In the genomic region with DNA sequence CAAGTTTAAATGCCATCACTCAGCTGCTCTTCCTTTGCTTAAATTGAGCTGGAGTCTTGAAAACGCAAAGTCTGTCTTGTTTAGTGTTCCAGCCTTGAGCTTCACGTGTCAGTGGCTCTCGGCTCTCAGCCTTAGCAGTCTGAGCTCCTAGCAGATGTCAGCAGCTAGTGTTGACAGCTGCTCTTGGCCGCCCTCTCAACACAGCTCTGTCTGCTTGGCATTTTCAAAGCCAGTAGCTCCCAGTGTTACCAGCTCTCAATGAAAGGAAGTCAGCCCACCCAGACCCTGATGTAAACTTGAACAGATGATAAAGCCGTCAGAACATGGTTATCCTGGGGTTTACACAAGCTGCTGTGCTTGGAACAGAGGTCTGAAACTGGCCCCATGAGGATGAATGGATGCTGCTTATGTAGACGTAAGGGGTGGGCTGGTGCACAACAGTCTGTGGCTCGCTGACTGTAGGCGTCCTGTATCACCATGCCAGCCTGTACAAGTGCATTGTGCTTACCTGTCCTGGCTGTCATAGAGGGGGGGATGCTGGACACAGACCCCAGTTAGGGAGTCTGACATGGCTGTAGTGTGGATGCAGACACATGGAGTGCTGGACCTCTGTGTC, we compare ENCODE assay signal across 9 mouse cellular contexts. TPM values are rescaled to one million over a fixed set of nuclear protein-coding genes. Genes with fewer than 3 reads are reported as not detected.
A peak's percentile ranks its signal among the peaks of the same experiment; 100 is the strongest.
DNase-seq lines count a peak whose midpoint lies in the region; ATAC-seq lines count a peak whose summit lies in the region.
"Had no signal": no experiment of that assay in that cellular context is flagged by ENCODE, and none has a peak within 500 bp of the region (broad histone marks: within the 10 kb centered on the region; RNA-seq: fewer than 3 reads in every experiment).

No protein-coding gene starts in this region.

- H3K9ac ChIP-seq in hindbrain, embryonic 15.5 days, result no peak overlapping the region
- H3K9ac ChIP-seq in kidney, embryonic 15.5 days, result no peak overlapping the region

- H3K4me2 ChIP-seq in hindbrain, embryonic 15.5 days, result no peak overlapping the region
- no peak overlapping the region for H3K4me2 ChIP-seq in kidney, embryonic 15.5 days

- ATAC-seq in frontal cortex, adult (ENCODE audit: low TSS enrichment), result peak; percentile 77
- ATAC-seq in hindbrain, embryonic 15.5 days (ENCODE audit: low FRiP score, low read depth), result peak; percentile 72
- no peak for ATAC-seq in kidney, embryonic 15.5 days (replicated peaks; ENCODE audit: low FRiP score)

- H3K27me3 ChIP-seq in hindbrain, embryonic 15.5 days, result no peaks in the 10 kb centered on the region
- H3K27me3 ChIP-seq in kidney, embryonic 15.5 days, result no peaks in the 10 kb centered on the region

- H3K36me3 ChIP-seq in hindbrain, embryonic 15.5 days, result no peaks in the 10 kb centered on the region
- no peaks in the 10 kb centered on the region for H3K36me3 ChIP-seq in kidney, embryonic 15.5 days

- H3K27ac ChIP-seq in hindbrain, embryonic 15.5 days (replicated peaks), result peak overlapping the region; percentile 54
- no peak overlapping the region for H3K27ac ChIP-seq in kidney, embryonic 15.5 days

- no peaks in the 10 kb centered on the region for H3K9me3 ChIP-seq in hindbrain, embryonic 15.5 days
- no peaks in the 10 kb centered on the region for H3K9me3 ChIP-seq in kidney, embryonic 15.5 days (replicated peaks)

- DNase-seq in frontal cortex, postnatal 25 days (ENCODE audit: low spot score in 2 of 2), result no peak
- peak; percentile 18 to 57 for DNase-seq in frontal cortex, postnatal 14 days (ENCODE audit: low spot score in 2 of 2)
- peak; percentile 21 to 71 for DNase-seq in lung, postnatal 4 days
- no peak for DNase-seq in testis, postnatal 10 days (ENCODE audit: low spot score)
- no peak for DNase-seq in urinary bladder, adult 2 months (ENCODE audit: low spot score)
- DNase-seq: kidney, adult 9 months had no signal

- WGBS in hindbrain, embryonic 15.5 days, result 60% methylated on average over 8 of the region's 8 CpGs
- WGBS in kidney, embryonic 15.5 days, result 74% methylated on average over 8 of the region's 8 CpGs

- peaks cover 12% of the 10 kb centered on the region for H3K4me1 ChIP-seq in hindbrain, embryonic 15.5 days (replicated peaks)
- no peaks in the 10 kb centered on the region for H3K4me1 ChIP-seq in kidney, embryonic 15.5 days

- no peak overlapping the region for H3K4me3 ChIP-seq in hindbrain, embryonic 15.5 days
- H3K4me3 ChIP-seq in kidney, embryonic 15.5 days (replicated peaks), result no peak overlapping the region

RNA-seq across cellular contexts. Expression of a gene that starts 40.0 kb away (rescaled TPM):
- polyA plus RNA-seq in hindbrain, embryonic 15.5 days (2015; fragmentation: Nextera tagmentation; extraction: Ambion mirVana), result 18.7 and 19.9 TPM in 2 replicates
- 3.0 and 4.8 TPM in 2 replicates for polyA plus RNA-seq in urinary bladder, adult 2 months (2012; rRNA removed)
- polyA plus RNA-seq in kidney, embryonic 15.5 days (2015; fragmentation: Nextera tagmentation; extraction: Ambion mirVana), result 3.2 and 3.3 TPM in 2 replicates

RNA-seq across cellular contexts. Expression of a gene that starts 56.9 kb away (rescaled TPM):
- polyA plus RNA-seq in hindbrain, embryonic 15.5 days (2015; fragmentation: Nextera tagmentation; extraction: Ambion mirVana), result 0.13 TPM in 1 of 2 replicates, not detected in the other
- not detected in 2 replicates for polyA plus RNA-seq in urinary bladder, adult 2 months (2012; rRNA removed)
- polyA plus RNA-seq in kidney, embryonic 15.5 days (2015; fragmentation: Nextera tagmentation; extraction: Ambion mirVana), result not detected in 2 replicates

Comparison
In these comparisons a context has a peak if more than half of its experiments do, and no peak if none do; other contexts are left out.
1. DNase-seq: peak in frontal cortex, postnatal 14 days (2 of 2) and lung, postnatal 4 days (2 of 2); none in frontal cortex, postnatal 25 days (0 of 2), testis, postnatal 10 days (single experiment) and urinary bladder, adult 2 months (single experiment).